Mouse (Mus musculus) midbrain, embryonic 11.5 days (tissue): ENCODE measurements at regions not wholly inside any gene's neighbourhood (a gene's known extent, or its start where the extent isn't known, plus 50 kb on each side); places are given as distances from the start of the nearest gene placed in this dataset.

Experiments used
- ATAC-seq: fragments of 200-750 bp; cut with Nextera tagmentation; 2 replicates; pipeline ENCODE4 v1.8.0; 2017; ENCODE audit warnings: moderate TSS enrichment, moderate library complexity; ENCODE audit not compliant: low FRiP score
- DNase-seq: peaks from one replicate; pipeline ENCODE4 v3.0.0; 2015; ENCODE audit warnings: low spot score; ENCODE audit errors: missing footprints
- H3K27ac ChIP-seq: fragments of 300-500 bp; sonication (generic); 2 replicates; pipeline ENCODE4 v1.5.1; 2014; ENCODE audit warnings: low read depth, low read length
- H3K27me3 ChIP-seq: fragments of 300-500 bp; sonication (generic); 2 replicates; pipeline ENCODE4 v1.6.1; 2014; ENCODE audit warnings: mild to moderate bottlenecking, low read length, moderate library complexity, mixed read lengths; ENCODE audit not compliant: control insufficient read depth, insufficient read depth
- H3K36me3 ChIP-seq: fragments of 300-500 bp; sonication (generic); 2 replicates; pipeline ENCODE4 v1.6.1; 2014; ENCODE audit warnings: mild to moderate bottlenecking, low read length, moderate library complexity, mixed read lengths; ENCODE audit not compliant: control insufficient read depth, insufficient read depth
- H3K4me1 ChIP-seq: fragments of 300-500 bp; sonication (generic); 2 replicates; pipeline ENCODE4 v1.6.1; 2014; ENCODE audit warnings: low read length; ENCODE audit not compliant: control insufficient read depth, insufficient read depth
- H3K4me2 ChIP-seq: fragments of 300-500 bp; sonication (generic); 2 replicates; pipeline ENCODE4 v1.6.1; 2014; ENCODE audit warnings: mild to moderate bottlenecking, moderate library complexity
- H3K4me3 ChIP-seq: fragments of 300-500 bp; sonication (generic); 2 replicates; pipeline ENCODE4 v1.5.1; 2014; ENCODE audit warnings: low read depth, low read length
- H3K9ac ChIP-seq: fragments of 300-500 bp; sonication (generic); 2 replicates; pipeline ENCODE4 v1.6.1; 2014; ENCODE audit warnings: low read length
- H3K9me3 ChIP-seq: fragments of 300-500 bp; sonication (generic); 2 replicates; pipeline ENCODE4 v1.6.1; 2016; ENCODE audit warnings: low read length; ENCODE audit not compliant: control insufficient read depth
- WGBS: fragments of 180-500 bp; shearing (Covaris S2); extraction: QIAGEN DNeasy Blood & Tissue Kit; methylation state at CpG from one replicate; pipeline ENCODE4 v1.1.7; 2014; 5-methylcytosine and 5-hydroxymethylcytosine counted together

GRCm38 (mm10) chr3:66564268-66565245 is 267.9 kb upstream of the Veph1 start:
- Histone ChIP-seq H3K27me3 (no peaks in the 10 kb centered on the region), H3K4me2 (no peak overlapping the region), H3K9me3 (no peaks in the 10 kb centered on the region; the same call in 1 of the 2 replicates), H3K4me3 (no peak overlapping the region), H3K36me3 (no peaks in the 10 kb centered on the region), H3K9ac (no peak overlapping the region), H3K27ac (no peak overlapping the region), H3K4me1 (no peaks in the 10 kb centered on the region)
- 92% methylated on average over 7 of the region's 7 CpGs for WGBS
- ATAC-seq: no peak
- DNase-seq: peak; percentile 66

GRCm38 (mm10) chr3:66563329-66563728 is 266.7 kb upstream of the Veph1 start:
- no peak overlapping the region for H3K4me3 ChIP-seq
- DNase-seq (peak; percentile 12), ATAC-seq (no peak)
- H3K4me1 ChIP-seq: no peaks in the 10 kb centered on the region; the same call in 1 of the 2 replicates
- no peak overlapping the region for H3K4me2 ChIP-seq
- H3K27me3 ChIP-seq: no peaks in the 10 kb centered on the region
- H3K27ac ChIP-seq: no peak overlapping the region
- no peaks in the 10 kb centered on the region for H3K36me3 ChIP-seq
- no peaks in the 10 kb centered on the region; the same call in 1 of the 2 replicates for H3K9me3 ChIP-seq
- no peak overlapping the region for H3K9ac ChIP-seq
- 70% methylated on average over 2 of the region's 2 CpGs for WGBS

- H3K9me3 ChIP-seq: no peaks in the 10 kb centered on the region
- no peaks in the 10 kb centered on the region for H3K36me3 ChIP-seq
- no peaks in the 10 kb centered on the region; the same call in 1 of the 2 replicates for H3K4me1 ChIP-seq
These were observed 258.9 kb upstream of the Veph1 start for GRCm38 (mm10) chr3:66555538-66555937.

GRCm38 (mm10) chr3:66550920-66551319 is 254.3 kb upstream of the Veph1 start:
- Histone ChIP-seq H3K4me1 (no peaks in the 10 kb centered on the region), H3K27me3 (no peaks in the 10 kb centered on the region)
- DNase-seq: no peak

More at GRCm38 (mm10) chr3:66555538-66555937, 258.9 kb upstream of the Veph1 start:
- DNase-seq (peak; percentile 53), ATAC-seq (no peak)
- 100% methylated on average over 1 of the region's 1 CpGs for WGBS
- Histone ChIP-seq H3K4me3 (no peak overlapping the region), H3K4me2 (no peak overlapping the region), H3K9ac (no peak overlapping the region), H3K27ac (no peak overlapping the region), H3K27me3 (no peaks in the 10 kb centered on the region)

GRCm38 (mm10) chr3:66546576-66546975 is 249.9 kb upstream of the Veph1 start:
- 91% methylated on average over 4 of the region's 4 CpGs for WGBS
- no peaks in the 10 kb centered on the region for H3K36me3 ChIP-seq
- H3K9me3 ChIP-seq: no peaks in the 10 kb centered on the region
- ATAC-seq (no peak), DNase-seq (peak; percentile 51)
- no peaks in the 10 kb centered on the region for H3K4me1 ChIP-seq
- H3K27me3 ChIP-seq: no peaks in the 10 kb centered on the region
- H3K4me2 ChIP-seq: no peak overlapping the region
- H3K4me3 ChIP-seq: no peak overlapping the region
- H3K9ac ChIP-seq: no peak overlapping the region
- H3K27ac ChIP-seq: no peak overlapping the region

More at GRCm38 (mm10) chr3:66550920-66551319, 254.3 kb upstream of the Veph1 start:
- Histone ChIP-seq H3K9me3 (no peaks in the 10 kb centered on the region), H3K36me3 (no peaks in the 10 kb centered on the region), H3K27ac (no peak overlapping the region), H3K4me3 (no peak overlapping the region), H3K4me2 (no peak overlapping the region), H3K9ac (no peak overlapping the region)
- no peak for ATAC-seq

- Histone ChIP-seq H3K9me3 (no peaks in the 10 kb centered on the region), H3K4me3 (no peak overlapping the region), H3K36me3 (no peaks in the 10 kb centered on the region), H3K27me3 (no peaks in the 10 kb centered on the region), H3K27ac (no peak overlapping the region), H3K4me1 (no peaks in the 10 kb centered on the region), H3K4me2 (no peak overlapping the region), H3K9ac (no peak overlapping the region)
- DNase-seq (peak; percentile 41), ATAC-seq (no peak)
- 79% methylated on average over 5 of the region's 5 CpGs for WGBS
These were observed 247.7 kb upstream of the Veph1 start for GRCm38 (mm10) chr3:66544139-66544933.

GRCm38 (mm10) chr3:66542865-66543264 is 246.2 kb upstream of the Veph1 start:
- Histone ChIP-seq H3K27ac (no peak overlapping the region), H3K4me2 (no peak overlapping the region), H3K9ac (no peak overlapping the region), H3K4me3 (no peak overlapping the region), H3K27me3 (no peaks in the 10 kb centered on the region), H3K9me3 (no peaks in the 10 kb centered on the region), H3K4me1 (peaks cover 3% of the 10 kb centered on the region; the same call in 1 of the 2 replicates), H3K36me3 (no peaks in the 10 kb centered on the region)
- DNase-seq: no peak
- no peak for ATAC-seq
- WGBS: 87% methylated on average over 3 of the region's 3 CpGs

GRCm38 (mm10) chr3:66537913-66538312 is 241.3 kb upstream of the Veph1 start:
- ATAC-seq: peak; percentile 66
- no peak overlapping the region for H3K9ac ChIP-seq
- H3K4me1 ChIP-seq: peaks cover 10% of the 10 kb centered on the region; the same call in 1 of the 2 replicates
- 45% methylated on average over 7 of the region's 7 CpGs for WGBS
- H3K9me3 ChIP-seq: no peaks in the 10 kb centered on the region
- DNase-seq: no peak
- no peak overlapping the region for H3K4me3 ChIP-seq
- H3K36me3 ChIP-seq: no peaks in the 10 kb centered on the region
- peak overlapping the region; percentile 44 for H3K27ac ChIP-seq
- no peak overlapping the region for H3K4me2 ChIP-seq
- H3K27me3 ChIP-seq: no peaks in the 10 kb centered on the region
